Comparison of ENCODE assay signal across 8 mouse cellular contexts in genomic region chr11:19007541-19008424, GRCm38 (mm10). TPM values are rescaled to one million over a fixed set of nuclear protein-coding genes. Genes with fewer than 3 reads are reported as not detected.
DNase-seq lines count a peak whose midpoint lies in the region; ATAC-seq and TF ChIP-seq lines count a peak whose summit lies in the region.

No protein-coding gene starts in this region.

- peak; percentile 44 for DNase-seq in urinary bladder, adult 2 months (ENCODE audit: low spot score)
- DNase-seq in urinary bladder, adult 18-20 months (ENCODE audit: low spot score in 2 of 2) = no peak
- peak; percentile 64 for DNase-seq in heart, postnatal 4 days
- DNase-seq in liver, postnatal 0 days = no peak
- no peak for DNase-seq in layer of hippocampus, adult 2 months (ENCODE audit: low spot score in 2 of 2)
- DNase-seq in frontal cortex, postnatal 10 days (ENCODE audit: low spot score in 2 of 2) = no peak

- peak overlapping the region; percentile 67 for H3K9ac ChIP-seq in embryonic facial prominence, embryonic 13.5 days
- no peak overlapping the region; the same call in 1 of the 2 replicates for H3K9ac ChIP-seq in liver, postnatal 0 days (replicated peaks)

- peaks cover 2% of the 10 kb centered on the region; the same call in 1 of the 2 replicates for H3K36me3 ChIP-seq in embryonic facial prominence, embryonic 13.5 days
- 0 out of 2 replicates have a peak, but pooled peaks cover 4% of the 10 kb centered on the region for H3K36me3 ChIP-seq in liver, postnatal 0 days (replicated peaks; ENCODE audit: insufficient read depth, low read length)
- H3K36me3 ChIP-seq in small intestine, adult 2 months (ENCODE audit: control insufficient read depth, insufficient read depth, low read length) = no peaks in the 10 kb centered on the region

- 12% methylated on average over 45 of the region's 45 CpGs for WGBS in embryonic facial prominence, embryonic 13.5 days
- 66% methylated on average over 45 of the region's 45 CpGs for WGBS in liver, postnatal 0 days (ENCODE audit: insufficient replicate concordance)
- 68% methylated on average over 45 of the region's 45 CpGs for WGBS in small intestine, adult 2 months

- H3K27ac ChIP-seq in embryonic facial prominence, embryonic 13.5 days = peak overlapping the region; percentile 62
- H3K27ac ChIP-seq in liver, postnatal 0 days (ENCODE audit: low read depth) = 0 out of 2 replicates have a peak overlapping the region, but pooled peaks have one; percentile 1
- peak overlapping the region; percentile 60 for H3K27ac ChIP-seq in small intestine, adult 2 months (ENCODE audit: insufficient read depth, low read depth, low read length)
- no peak overlapping the region for H3K27ac ChIP-seq in layer of hippocampus, adult 2 months

- TF ChIP-seq POLR2A in small intestine, adult 2 months (IDR thresholded peaks at IDR 0.05; ENCODE audit: low read depth, low read length) = no peak

- H3K4me3 ChIP-seq in embryonic facial prominence, embryonic 13.5 days = peak overlapping the region; percentile 38
- H3K4me3 ChIP-seq in liver, postnatal 0 days (ENCODE audit: low read depth, low read length) = no peak overlapping the region
- peak overlapping the region; percentile 42 for H3K4me3 ChIP-seq in small intestine, adult 2 months (ENCODE audit: low read depth, low read length)
- no peak overlapping the region for H3K4me3 ChIP-seq in layer of hippocampus, adult 2 months

- no peak for TF ChIP-seq EP300 in liver, postnatal 0 days (IDR thresholded peaks at IDR 0.05; ENCODE audit: low read depth)

- no peak for TF ChIP-seq CTCF in liver, postnatal 0 days (IDR thresholded peaks at IDR 0.05; ENCODE audit: low read depth)
- TF ChIP-seq CTCF in small intestine, adult 2 months (IDR thresholded peaks at IDR 0.05; ENCODE audit: extremely low read depth, insufficient read length, insufficient replicate concordance, low read depth, low read length) = no peak
- TF ChIP-seq CTCF in layer of hippocampus, adult 2 months (conservative IDR thresholded peaks at IDR 0.05) = no peak

- peak overlapping the region; percentile 62 for H3K4me2 ChIP-seq in embryonic facial prominence, embryonic 13.5 days
- peak overlapping the region; percentile 29; the same call in 1 of the 2 replicates for H3K4me2 ChIP-seq in liver, postnatal 0 days (ENCODE audit: low read depth, low read length)

- no peaks in the 10 kb centered on the region for H3K9me3 ChIP-seq in embryonic facial prominence, embryonic 13.5 days
- H3K9me3 ChIP-seq in liver, postnatal 0 days (ENCODE audit: low read length) = no peaks in the 10 kb centered on the region

- ATAC-seq in embryonic facial prominence, embryonic 13.5 days (ENCODE audit: insufficient number of reproducible peaks, insufficient read depth, low FRiP score, low TSS enrichment, low read depth) = no peak
- ATAC-seq in liver, postnatal 0 days = no peak

- peaks cover 22% of the 10 kb centered on the region for H3K4me1 ChIP-seq in embryonic facial prominence, embryonic 13.5 days
- no peaks in the 10 kb centered on the region for H3K4me1 ChIP-seq in liver, postnatal 0 days (ENCODE audit: insufficient read depth)
- H3K4me1 ChIP-seq in small intestine, adult 2 months (ENCODE audit: control insufficient read depth, insufficient read depth, insufficient read length, low read length) = no peaks in the 10 kb centered on the region

- H3K27me3 ChIP-seq in embryonic facial prominence, embryonic 13.5 days = peaks cover 64% of the 10 kb centered on the region
- H3K27me3 ChIP-seq in liver, postnatal 0 days (ENCODE audit: insufficient read depth, low read length) = no peaks in the 10 kb centered on the region
- H3K27me3 ChIP-seq in small intestine, adult 2 months (ENCODE audit: control insufficient read depth, insufficient read depth, low read length) = no peaks in the 10 kb centered on the region

RNA-seq across cellular contexts. Expression of gene Meis1, which starts 11.0 kb away (rescaled TPM):
- 127 and 134 TPM in 2 replicates for polyA plus RNA-seq in urinary bladder, adult 2 months (2012; rRNA removed)
- polyA plus RNA-seq in embryonic facial prominence, embryonic 13.5 days (2015; fragmentation: Nextera tagmentation; extraction: Ambion mirVana) = 47.4 and 59.0 TPM in 2 replicates
- total RNA-seq in heart, postnatal 4 days (2021) = 10 to 100 TPM; 37.8 to 41.6 TPM
- polyA plus RNA-seq in liver, postnatal 0 days (2015; fragmentation: Nextera tagmentation; extraction: Ambion mirVana) = 6.7 TPM in 2 replicates
- polyA plus RNA-seq in small intestine, adult 2 months (2012; rRNA removed) = 3.4 and 4.0 TPM in 2 replicates
- total RNA-seq in layer of hippocampus, adult 2 months (2021) = 1 to 10 TPM; 1.8 to 1.9 TPM

Comparison
In these comparisons a context has a peak if more than half of its experiments do, and no peak if none do; other contexts are left out.
1. DNase-seq: peak in urinary bladder, adult 2 months (single experiment) and heart, postnatal 4 days (single experiment); none in urinary bladder, adult 18-20 months (0 of 2), liver, postnatal 0 days (single experiment), layer of hippocampus, adult 2 months (0 of 2) and frontal cortex, postnatal 10 days (0 of 2).
2. H3K4me3 ChIP-seq: peak in embryonic facial prominence, embryonic 13.5 days (single experiment) and small intestine, adult 2 months (single experiment); none in liver, postnatal 0 days (single experiment) and layer of hippocampus, adult 2 months (single experiment).